Mouse (Mus musculus) CD4-positive naive resting alpha-beta T cell, adult 76 days (primary cell): ENCODE data around the gene Zfp664. TPM values are rescaled to one million over a fixed set of nuclear protein-coding genes. Genes with fewer than 3 reads are reported as not detected.

Experiments used
- total RNA-seq: library from RNA; stranded (reverse); gene quantifications from one replicate; pipeline ENCODE4 v1.2.4, GENCODE M21; 2023

The Zfp664 gene
- 25.3 TPM for total RNA-seq

DNA sequence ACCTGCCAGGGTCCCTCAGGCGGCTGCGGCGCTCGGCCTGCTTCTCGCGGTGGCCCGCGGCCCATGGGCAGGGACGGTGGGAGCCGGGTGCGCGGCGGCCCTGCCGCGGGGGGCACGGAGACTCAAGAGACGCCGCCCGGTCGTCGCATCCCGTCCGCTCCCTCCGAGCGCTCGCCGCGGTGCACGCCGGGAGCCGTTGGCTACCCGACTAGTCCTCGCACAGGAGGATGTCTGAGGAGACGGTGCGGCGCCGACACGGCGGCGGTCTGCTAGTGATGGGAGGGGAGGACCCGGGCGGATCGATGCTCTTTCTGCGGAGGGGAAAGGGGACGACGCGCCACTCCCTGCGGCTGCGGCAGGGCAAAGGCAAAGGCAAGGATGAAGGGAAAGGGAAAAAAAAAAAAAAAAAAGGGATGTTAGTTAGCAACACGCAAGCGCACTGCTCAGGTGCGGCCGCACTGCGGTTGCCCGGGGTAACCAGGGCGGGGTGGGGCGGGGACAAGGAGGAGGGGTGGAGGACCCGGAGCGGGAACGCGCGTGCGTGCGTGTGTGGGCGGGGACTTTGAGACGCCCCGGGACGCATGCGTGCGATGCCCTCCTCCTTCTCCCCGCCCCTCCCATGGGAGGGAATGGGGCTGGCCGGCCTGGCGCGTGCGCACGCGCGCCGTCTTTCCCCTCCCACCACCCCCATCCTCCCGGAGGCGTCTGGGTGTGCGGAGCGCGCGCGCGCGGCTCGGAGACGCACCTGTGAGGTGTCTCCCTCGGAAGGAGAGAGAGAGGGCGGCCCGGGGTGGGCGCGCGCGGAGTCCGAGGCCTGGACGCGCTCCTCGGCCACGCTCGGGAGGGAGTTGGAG is at the start of gene Zfp664, which contains the start of gene Ccdc92:
TSS of gene Zfp664 (plus strand) at position 679 of the 854 bp plus-strand sequence.
TSS of gene Ccdc92 (minus strand) at position 412 of the 854 bp plus-strand sequence.

Other genes with a start within 250 kb of the Zfp664 start
- 64.5 TPM for gene Atp6v0a2, start 234.1 kb upstream of the Zfp664 start, total RNA-seq
- 0.26 TPM for gene Dnah10, start 137.6 kb upstream of the Zfp664 start, total RNA-seq
- gene Ccdc92, start 267 bp upstream of the Zfp664 start, total RNA-seq, result 7.7 TPM
- not detected for gene Rflna, start 140.5 kb downstream of the Zfp664 start, total RNA-seq